Mouse (Mus musculus) layer of hippocampus, adult 2 months (tissue): ENCODE results near the gene Tacc2. TPM values are rescaled to one million over a fixed set of nuclear protein-coding genes. Genes with fewer than 3 reads are reported as not detected.
"Not testable (repeated sequence)": the region's sequence is repeated elsewhere in the genome, so short reads cannot be mapped to it uniquely, and the experiment has no call there.

Source experiments
- DNase-seq, 2 experiments: peaks; one replicate each; pipeline ENCODE4 v3.0.0; 2022; ENCODE audit warnings: low spot score in 2 of 2
- H3K27ac ChIP-seq: fragments of 200-600 bp; 2 replicates; pipeline ENCODE4 v1.8.1; 2022
- H3K4me3 ChIP-seq: fragments of 200-600 bp; 2 replicates; pipeline ENCODE4 v1.8.1; 2022; ENCODE audit warnings: mild to moderate bottlenecking
- CTCF ChIP-seq: fragments of 200-600 bp; conservative IDR thresholded peaks from 2 replicates; pipeline ENCODE4 v1.8.1; 2022; ENCODE audit warnings: antibody characterized with exemption, mild to moderate bottlenecking, moderate library complexity
- total RNA-seq, 2 experiments: library from RNA; stranded (reverse); gene quantifications; 2 replicates each; pipeline ENCODE4 v1.2.3; 2021

Tacc2 gene
- total RNA-seq, 2 experiments from 2014 or later, result 79.5 to 82.0 TPM

- no peak for TF ChIP-seq CTCF
- Histone ChIP-seq H3K4me3 (no peak overlapping the region), H3K27ac (no peak overlapping the region)
- no peak for DNase-seq
Observed at GRCm38 (mm10) chr7:130578066-130578465, 828 bp downstream of the Tacc2 start.

DNA sequence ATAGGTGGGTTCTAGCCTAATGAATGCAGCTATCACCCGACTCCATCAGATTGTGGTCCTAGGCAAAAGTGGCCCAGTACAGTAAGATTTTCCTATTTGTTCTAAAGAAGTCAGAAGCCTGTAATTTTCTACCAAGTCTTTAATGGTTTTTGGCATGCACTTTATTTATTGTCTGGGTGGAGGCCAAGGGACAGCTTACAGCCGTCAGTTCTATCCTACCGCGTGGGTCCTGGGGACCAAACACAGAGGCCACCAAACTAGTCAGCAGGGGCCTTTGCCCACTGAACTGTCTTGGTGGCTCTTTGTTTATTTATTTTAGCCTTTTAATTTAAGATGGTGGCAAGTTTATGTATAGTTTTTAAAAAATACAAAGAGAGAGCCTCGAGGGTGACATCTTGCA is 1.4 kb downstream of the Tacc2 start:
- no peak overlapping the region for H3K27ac ChIP-seq
- no peak for TF ChIP-seq CTCF
- H3K4me3 ChIP-seq, result no peak overlapping the region
- DNase-seq, result no peak

DNA sequence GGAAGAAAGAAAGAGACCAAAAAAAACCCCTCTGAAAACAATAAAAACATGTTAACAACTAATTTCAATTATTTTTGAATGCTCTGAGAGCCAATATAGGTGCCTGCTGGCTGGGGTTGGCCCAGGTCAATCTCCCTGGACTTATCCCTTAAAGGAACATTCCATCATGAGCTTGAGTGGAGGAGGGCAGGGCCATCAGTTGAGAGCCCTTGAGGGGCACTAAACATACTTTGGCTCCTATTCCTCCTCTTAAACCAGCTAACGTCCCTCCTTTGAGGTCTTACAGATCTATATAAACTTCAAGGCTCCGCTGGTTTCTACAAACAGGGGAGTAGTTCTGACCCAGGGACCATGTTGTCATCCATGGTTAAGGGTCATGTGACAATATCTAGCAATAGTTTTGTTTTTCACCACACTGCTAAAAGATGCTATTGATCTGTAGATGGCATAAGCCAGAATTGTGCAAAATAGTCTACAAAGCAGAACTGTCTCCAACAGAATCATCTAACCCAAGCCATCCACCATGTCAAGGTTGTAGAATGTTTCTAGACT is 9.4 kb downstream of the Tacc2 start:
- TF ChIP-seq CTCF, result no peak
- Histone ChIP-seq H3K27ac (no peak overlapping the region), H3K4me3 (no peak overlapping the region)
- DNase-seq, result no peak

DNA sequence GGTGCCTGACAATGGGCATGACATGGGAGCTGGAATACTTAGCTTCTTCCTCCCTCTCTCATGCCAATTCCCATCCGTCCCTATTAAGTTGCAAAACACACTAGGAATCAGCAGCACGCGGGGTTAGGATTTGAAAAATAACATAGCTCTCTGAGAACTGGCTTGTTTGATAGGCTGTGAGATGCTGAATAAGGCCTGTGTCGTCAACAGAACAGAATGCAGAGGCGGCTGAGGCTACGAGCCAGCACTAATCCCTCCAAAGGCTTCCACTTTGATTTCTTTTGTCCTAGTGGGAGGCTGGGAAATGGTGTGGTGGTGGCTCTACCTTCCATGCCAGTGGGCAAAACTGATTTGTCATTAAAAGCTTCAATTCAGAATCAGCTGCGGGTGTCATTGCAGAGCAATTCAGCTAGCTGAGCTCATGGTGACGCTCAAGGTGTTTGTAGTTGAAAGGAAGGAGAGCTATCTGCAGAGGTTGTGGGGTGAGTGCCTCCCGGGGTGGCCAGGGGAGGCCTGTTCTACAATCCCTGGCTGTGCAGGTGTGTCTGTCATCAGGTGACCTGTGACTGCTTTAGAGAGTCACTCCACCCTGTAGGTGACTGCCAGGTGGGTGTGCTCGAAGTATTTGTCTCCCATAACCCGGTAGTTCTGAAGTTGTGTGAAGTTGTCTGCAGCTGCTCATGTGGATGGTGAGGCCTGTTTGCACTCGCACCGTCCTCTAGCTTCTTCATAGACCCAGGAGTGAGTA is 13.0 kb downstream of the Tacc2 start:
- Histone ChIP-seq H3K4me3 (no peak overlapping the region), H3K27ac (peak overlapping the region; percentile 75)
- no peak for TF ChIP-seq CTCF
- peak; percentile 43 to 60 for DNase-seq

DNA sequence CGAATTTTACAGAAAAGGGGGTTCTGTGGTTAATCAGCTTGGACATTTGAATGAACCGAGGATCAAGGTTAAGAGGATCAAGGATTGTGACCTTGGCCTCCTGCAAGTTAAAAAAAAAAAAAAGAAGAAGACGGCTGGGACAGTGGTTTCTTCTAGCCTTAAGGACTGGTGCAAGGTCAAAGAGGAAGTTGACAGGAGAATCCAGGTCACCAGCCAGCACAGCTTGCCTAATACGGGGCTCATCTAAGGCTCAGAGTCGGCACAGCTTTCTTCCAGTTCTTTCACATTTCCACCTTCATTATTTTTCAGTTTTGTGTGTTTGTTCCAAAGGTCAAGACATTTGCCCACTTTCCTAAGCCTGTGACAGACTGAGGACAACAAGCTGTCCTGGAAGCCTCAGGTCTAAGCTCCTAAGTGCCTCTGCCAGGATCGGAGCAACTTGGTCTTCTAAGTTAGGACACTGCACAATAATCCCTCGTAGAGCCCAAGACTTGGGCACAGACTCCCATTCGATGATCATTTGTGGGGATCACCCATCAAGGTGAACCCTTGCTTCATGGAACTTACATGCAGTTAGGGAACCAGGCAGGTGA is 13.7 kb downstream of the Tacc2 start:
- H3K4me3 ChIP-seq, result no peak overlapping the region
- no peak overlapping the region for H3K27ac ChIP-seq
- no peak for TF ChIP-seq CTCF
- DNase-seq, result no peak

DNA sequence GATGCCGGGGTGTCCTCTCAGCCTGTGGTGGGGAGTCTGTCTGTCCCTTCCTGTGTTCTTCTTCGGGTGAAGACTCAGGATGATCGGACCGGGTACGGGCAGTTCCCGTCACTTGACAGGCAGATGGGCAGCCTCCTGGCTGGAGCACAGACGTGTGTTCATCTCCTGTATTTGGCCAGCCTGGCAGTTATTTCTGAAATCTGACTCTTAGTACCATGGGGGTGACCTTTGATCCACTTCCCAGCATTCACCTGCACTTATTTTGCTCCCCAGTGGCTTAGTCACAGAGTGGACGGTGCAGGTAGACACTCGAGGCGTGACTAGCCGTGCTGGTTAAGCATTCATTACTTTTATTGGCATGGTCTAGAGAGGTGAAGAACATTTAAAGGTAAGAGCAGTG is 15.7 kb downstream of the Tacc2 start:
- DNase-seq, H3K4me3 ChIP-seq, H3K27ac ChIP-seq: not testable (repeated sequence)

GRCm38 (mm10) chr7:130593375-130594239 is 16.4 kb downstream of the Tacc2 start:
- H3K4me3 ChIP-seq, H3K27ac ChIP-seq, DNase-seq: not testable (repeated sequence)

- not testable (repeated sequence) for DNase-seq, H3K27ac ChIP-seq, H3K4me3 ChIP-seq
Observed at GRCm38 (mm10) chr7:130596079-130596855, 19.0 kb downstream of the Tacc2 start.

DNA sequence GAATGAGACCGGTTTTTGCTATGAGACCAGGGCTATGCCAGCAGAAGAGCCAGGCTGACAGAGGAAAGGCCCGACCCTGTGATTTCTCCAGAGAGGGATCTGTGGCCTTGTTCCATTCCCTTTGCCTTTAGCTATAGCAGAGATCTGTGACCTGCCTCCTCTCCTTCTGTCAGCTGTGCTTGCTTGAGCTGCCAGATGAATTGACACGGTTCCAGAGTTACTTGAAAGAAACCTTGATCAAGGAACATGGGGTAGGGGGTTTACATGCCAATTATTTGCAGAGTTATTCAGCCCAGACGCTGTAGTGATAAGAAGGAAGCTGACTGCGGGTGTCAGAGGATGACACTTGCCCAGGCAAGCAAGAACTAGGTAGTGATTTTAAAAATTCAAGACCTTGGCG is 20.3 kb downstream of the Tacc2 start:
- no peak overlapping the region for H3K4me3 ChIP-seq
- no peak overlapping the region for H3K27ac ChIP-seq
- no peak for TF ChIP-seq CTCF
- no peak for DNase-seq

GRCm38 (mm10) chr7:130600074-130600473 is 22.8 kb downstream of the Tacc2 start:
- H3K4me3 ChIP-seq, result no peak overlapping the region
- no peak for DNase-seq
- no peak for TF ChIP-seq CTCF

GRCm38 (mm10) chr7:130600546-130600945 is 23.3 kb downstream of the Tacc2 start:
- TF ChIP-seq CTCF, result no peak
- DNase-seq, result no peak
- Histone ChIP-seq H3K4me3 (no peak overlapping the region), H3K27ac (no peak overlapping the region)

More at GRCm38 (mm10) chr7:130600074-130600473, 22.8 kb downstream of the Tacc2 start:
- no peak overlapping the region for H3K27ac ChIP-seq

- no peak overlapping the region for H3K4me3 ChIP-seq
- DNase-seq, result no peak
- H3K27ac ChIP-seq, result no peak overlapping the region
Observed at GRCm38 (mm10) chr7:130602804-130603203, 25.6 kb downstream of the Tacc2 start.

More at GRCm38 (mm10) chr7:130602804-130603203, 25.6 kb downstream of the Tacc2 start:
- TF ChIP-seq CTCF, result no peak
